Mouse (Mus musculus) heart, embryonic 14.5 days (tissue): ENCODE measurements around the gene Psg25. TPM values are rescaled to one million over a fixed set of nuclear protein-coding genes. Genes with fewer than 3 reads are reported as not detected.
"Not testable (repeated sequence)": the region's sequence is repeated elsewhere in the genome, so short reads cannot be mapped to it uniquely, and the experiment has no call there.

Source experiments
- ATAC-seq: fragments of 200-750 bp; cut with Nextera tagmentation; 2 replicates; pipeline ENCODE4 v1.8.0; 2017; ENCODE audit warnings: low read depth, moderate TSS enrichment; ENCODE audit not compliant: insufficient number of reproducible peaks, insufficient read depth, low FRiP score
- H3K27ac ChIP-seq, 2 experiments: fragments of 200-500 bp in 1 of 2; fragments of 300-500 bp in 1 of 2; sonication (generic) in 1 of 2; replicated peaks in 1 of 2; 2 replicates each; pipeline ENCODE4 v1.5.1; 2012 to 2014; ENCODE audit warnings: low read depth in 2 of 2, low read length in 2 of 2, control low read depth in 1 of 2, mild to moderate bottlenecking in 1 of 2, mixed read lengths in 1 of 2; ENCODE audit not compliant: control insufficient read depth in 1 of 2, insufficient read depth in 1 of 2
- H3K27me3 ChIP-seq: fragments of 300-500 bp; sonication (generic); 2 replicates; pipeline ENCODE4 v1.6.1; 2014; ENCODE audit warnings: mild to moderate bottlenecking, low read length, control low read depth; ENCODE audit not compliant: control insufficient read depth, insufficient read depth
- H3K36me3 ChIP-seq: fragments of 300-500 bp; sonication (generic); 2 replicates; pipeline ENCODE4 v1.6.1; 2014; ENCODE audit warnings: mild to moderate bottlenecking, control low read depth, low read length, mixed read lengths; ENCODE audit not compliant: control insufficient read depth, insufficient read depth
- H3K4me1 ChIP-seq, 2 experiments: fragments of 200-500 bp in 1 of 2; fragments of 300-500 bp in 1 of 2; sonication (generic) in 1 of 2; 2 replicates each; pipeline ENCODE4 v1.6.1; 2012 to 2014; ENCODE audit warnings: low read length in 2 of 2, control low read depth in 1 of 2, mixed read lengths in 1 of 2; ENCODE audit not compliant: control insufficient read depth in 2 of 2, insufficient read depth in 2 of 2
- H3K4me2 ChIP-seq: fragments of 300-500 bp; sonication (generic); 2 replicates; pipeline ENCODE4 v1.6.1; 2014; ENCODE audit warnings: mild to moderate bottlenecking, low read length
- H3K4me3 ChIP-seq, 2 experiments: fragments of 200-500 bp in 1 of 2; fragments of 300-500 bp in 1 of 2; sonication (generic) in 1 of 2; 2 replicates each; pipeline ENCODE4 v1.5.1; 2012 to 2014; ENCODE audit warnings: low read length in 2 of 2, mild to moderate bottlenecking in 2 of 2, control low read depth in 1 of 2, low read depth in 1 of 2, moderate library complexity in 1 of 2; ENCODE audit not compliant: control insufficient read depth in 1 of 2, insufficient read depth in 1 of 2
- H3K9ac ChIP-seq: fragments of 300-500 bp; sonication (generic); 2 replicates; pipeline ENCODE4 v1.6.1; 2014; ENCODE audit warnings: mild to moderate bottlenecking, low read length
- H3K9me3 ChIP-seq: fragments of 300-500 bp; sonication (generic); 2 replicates; pipeline ENCODE4 v1.6.1; 2016; ENCODE audit warnings: low read length, control low read depth; ENCODE audit not compliant: control insufficient read depth
- WGBS: fragments of 180-500 bp; shearing (Covaris S2); extraction: QIAGEN DNeasy Blood & Tissue Kit; methylation state at CpG from one replicate; pipeline ENCODE4 v1.1.7; 2014; 5-methylcytosine and 5-hydroxymethylcytosine counted together
- polyA plus RNA-seq: library from polyadenylated mRNA; unstranded; fragments of >200 nt; fragmentation: Nextera tagmentation; extraction: Ambion mirVana; gene quantifications from 2 replicates; pipeline ENCODE4 v1.2.1, GENCODE M21; 2014

The Psg25 gene
- not detected in 2 replicates for polyA plus RNA-seq

DNA sequence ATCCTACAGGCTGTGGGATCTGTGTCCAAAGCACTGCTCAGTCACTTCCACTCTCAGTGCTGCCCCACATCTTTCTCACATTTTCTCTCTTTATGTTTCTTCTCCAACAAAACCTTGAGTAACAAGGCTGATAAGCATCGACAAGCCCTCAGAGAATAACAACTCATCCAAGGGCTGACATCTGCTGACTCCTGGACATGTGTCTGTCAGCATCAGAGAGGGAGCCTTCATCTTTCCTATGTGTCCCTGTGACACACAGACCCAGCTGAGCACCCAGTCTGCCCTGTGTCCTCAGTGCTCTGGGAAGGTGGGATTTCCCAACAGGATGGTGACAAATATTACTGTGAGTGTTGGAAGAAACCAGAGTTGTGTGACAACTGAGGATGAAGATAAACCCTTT is at the start of gene Psg25:
Gene Psg25 (minus strand): TSS at position 101 of the 400 bp plus-strand sequence.
- no peak within 1 kb of the TSS for H3K4me3 ChIP-seq
- H3K4me2 ChIP-seq, result no peak within 1 kb of the TSS
- no peak within 1 kb of the TSS for H3K9ac ChIP-seq
- H3K27ac ChIP-seq, result no peak within 1 kb of the TSS
- H3K36me3 ChIP-seq, result no peaks in the 10 kb centered on the region
- H3K9me3 ChIP-seq, result no peaks in the 10 kb centered on the region
- WGBS, result 59% methylated on average over 1 of the region's 1 CpGs
- no peaks in the 10 kb centered on the region for H3K4me1 ChIP-seq
- ATAC-seq, result no peak
- no peaks in the 10 kb centered on the region for H3K27me3 ChIP-seq

DNA sequence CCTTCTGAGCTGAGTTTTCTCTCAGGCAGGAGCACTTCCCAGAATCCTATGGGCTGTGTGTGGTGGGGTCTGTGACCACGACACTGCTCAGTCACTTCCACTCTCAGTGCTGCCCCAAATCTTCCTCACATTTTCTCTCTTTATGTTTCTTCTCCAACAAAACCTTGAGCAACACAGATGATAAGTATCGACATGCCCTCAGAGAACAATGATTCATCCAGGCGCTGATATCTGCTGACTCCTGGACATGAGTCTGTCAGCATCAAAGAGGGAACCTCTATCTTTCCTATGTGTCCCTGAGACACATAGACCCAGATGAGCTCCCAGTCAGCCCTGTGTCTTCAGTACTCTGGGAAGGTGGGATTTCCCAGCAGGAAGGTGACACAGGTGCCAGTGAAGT is 35.1 kb upstream of the Psg25 start, which contains the start of gene Psg27:
Gene Psg27 (minus strand): TSS at position 101 of the 400 bp plus-strand sequence.
- Histone ChIP-seq H3K4me2 (no peak within 1 kb of the TSS), H3K27ac (no peak within 1 kb of the TSS), H3K4me3 (no peak within 1 kb of the TSS), H3K4me1 (no peaks in the 10 kb centered on the region), H3K9ac (no peak within 1 kb of the TSS), H3K36me3 (no peaks in the 10 kb centered on the region), H3K27me3 (no peaks in the 10 kb centered on the region), H3K9me3 (no peaks in the 10 kb centered on the region)
- 64% methylated on average over 3 of the region's 3 CpGs for WGBS
- no peak for ATAC-seq

DNA sequence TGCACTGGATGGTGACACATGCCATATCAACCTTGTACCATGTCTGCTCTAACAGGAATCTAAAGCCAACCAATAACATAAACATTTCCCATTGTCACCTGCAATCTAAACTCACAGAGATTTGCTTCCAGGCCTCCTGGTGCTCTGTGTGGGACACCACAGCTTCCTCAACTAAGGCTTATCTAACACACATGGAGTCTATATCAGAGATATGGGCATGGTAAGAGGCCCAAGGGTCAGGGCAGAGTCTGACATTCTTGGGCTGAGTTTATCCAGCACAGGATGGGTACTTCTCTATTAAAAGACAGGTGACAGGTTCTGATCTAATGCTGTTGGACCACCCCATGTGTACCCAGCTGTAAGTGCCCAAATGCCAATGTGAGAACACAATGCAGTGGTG is 27.8 kb upstream of the Psg25 start:
- no peak overlapping the region for H3K4me2 ChIP-seq
- H3K27me3 ChIP-seq, result no peaks in the 10 kb centered on the region
- no peak for ATAC-seq

DNA sequence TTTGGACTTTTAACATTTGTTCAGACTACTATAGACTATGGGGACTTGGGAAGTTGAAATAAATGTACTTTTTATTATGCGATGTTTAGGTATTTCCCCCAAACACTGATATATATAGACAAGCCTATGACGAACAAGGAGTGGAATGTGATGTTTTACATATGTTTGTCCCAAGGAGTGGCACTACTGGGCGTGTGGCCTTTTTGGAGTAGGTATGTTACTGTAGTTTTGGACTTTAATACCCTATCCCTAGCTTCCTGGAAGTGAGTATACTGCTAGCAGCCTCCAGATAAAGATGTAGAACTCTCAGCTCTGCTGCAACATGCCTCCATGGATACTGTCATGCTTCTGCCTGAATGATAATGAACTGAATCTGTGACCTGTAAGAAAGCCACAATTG is 23.7 kb upstream of the Psg25 start:
- not testable (repeated sequence) for H3K4me2 ChIP-seq, H3K27me3 ChIP-seq, H3K9me3 ChIP-seq, H3K9ac ChIP-seq, H3K4me3 ChIP-seq, ATAC-seq, H3K36me3 ChIP-seq, H3K4me1 ChIP-seq, H3K27ac ChIP-seq
- 64% methylated on average over 3 of the region's 3 CpGs for WGBS

More for the DNA sequence above, 27.8 kb upstream of the Psg25 start:
- no peaks in the 10 kb centered on the region for H3K9me3 ChIP-seq
- no peaks in the 10 kb centered on the region for H3K4me1 ChIP-seq
- H3K4me3 ChIP-seq, result no peak overlapping the region
- H3K27ac ChIP-seq, result no peak overlapping the region
- no peak overlapping the region for H3K9ac ChIP-seq
- no peaks in the 10 kb centered on the region for H3K36me3 ChIP-seq

DNA sequence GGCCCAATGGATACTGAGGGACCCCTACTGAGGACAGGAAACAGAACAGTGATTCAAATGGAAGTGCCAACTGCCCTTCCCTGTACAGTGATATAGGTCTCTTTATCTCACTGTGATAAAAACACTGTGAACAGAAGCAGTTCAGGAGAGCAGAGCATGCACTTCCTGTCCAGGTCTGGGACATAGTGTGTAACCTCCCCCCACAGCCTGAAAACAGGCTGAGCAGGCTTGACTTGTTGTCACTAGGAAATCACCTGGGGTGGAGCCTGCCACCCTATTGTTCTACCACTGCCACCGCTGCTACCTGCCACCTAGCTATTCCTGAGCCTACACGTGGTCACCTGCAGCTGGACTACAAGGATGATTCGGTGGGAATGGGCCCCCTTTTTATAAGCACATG is 1.4 kb upstream of the Psg25 start:
- Histone ChIP-seq H3K27ac (no peak overlapping the region), H3K27me3 (no peaks in the 10 kb centered on the region), H3K4me2 (no peak overlapping the region), H3K9me3 (no peaks in the 10 kb centered on the region), H3K4me3 (no peak overlapping the region), H3K36me3 (no peaks in the 10 kb centered on the region), H3K4me1 (no peaks in the 10 kb centered on the region), H3K9ac (no peak overlapping the region)
- WGBS, result 53% methylated on average over 3 of the region's 3 CpGs
- no peak for ATAC-seq

DNA sequence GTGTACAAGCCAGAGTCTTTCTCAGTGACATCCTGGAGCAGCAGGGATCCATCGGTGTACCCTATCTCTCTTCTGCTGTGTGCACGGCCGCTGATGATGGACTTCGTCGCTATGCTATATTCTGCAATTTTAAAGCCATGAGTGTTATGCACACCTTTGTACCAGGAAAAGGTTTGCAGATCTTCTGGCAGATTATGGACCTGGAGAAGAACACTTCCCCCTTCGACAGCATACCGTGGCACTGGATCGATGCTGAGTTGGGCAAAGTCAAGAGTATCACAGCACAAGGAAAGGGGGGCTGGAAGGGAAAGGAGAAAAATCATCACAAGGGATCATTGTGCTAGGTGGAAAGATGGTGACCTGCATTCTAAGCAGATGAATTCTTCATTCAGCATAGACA is 7.4 kb downstream of the Psg25 start:
- WGBS, result 87% methylated on average over 8 of the region's 8 CpGs
- Histone ChIP-seq H3K9ac (no peak overlapping the region), H3K27ac (no peak overlapping the region), H3K27me3 (no peaks in the 10 kb centered on the region), H3K36me3 (no peaks in the 10 kb centered on the region), H3K4me2 (no peak overlapping the region), H3K9me3 (no peaks in the 10 kb centered on the region), H3K4me1 (no peaks in the 10 kb centered on the region), H3K4me3 (no peak overlapping the region)
- no peak for ATAC-seq

DNA sequence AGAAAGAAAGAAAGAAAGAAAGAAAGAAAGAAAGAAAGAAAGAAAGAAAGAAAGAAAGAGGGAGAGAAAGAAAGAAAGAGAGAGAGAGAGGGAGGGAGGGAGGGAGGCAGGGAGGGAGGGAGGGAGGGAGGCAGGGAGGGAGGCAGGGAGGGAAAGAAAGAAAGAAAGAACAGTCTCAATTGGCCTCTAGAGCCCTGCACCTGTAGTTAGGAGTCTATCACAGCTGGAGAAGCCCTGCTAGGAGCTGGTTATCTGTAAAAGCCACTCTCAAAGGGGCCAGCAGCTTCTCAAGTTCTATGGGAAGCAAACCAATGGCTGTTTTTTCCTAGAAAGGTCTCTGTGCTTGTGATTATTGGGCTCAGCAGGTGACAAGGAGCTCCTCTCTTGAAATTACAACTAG is 19.2 kb downstream of the Psg25 start:
- H3K27me3 ChIP-seq, H3K4me1 ChIP-seq, ATAC-seq, H3K36me3 ChIP-seq, H3K9ac ChIP-seq, H3K9me3 ChIP-seq, H3K27ac ChIP-seq, H3K4me2 ChIP-seq, H3K4me3 ChIP-seq: not testable (repeated sequence)

DNA sequence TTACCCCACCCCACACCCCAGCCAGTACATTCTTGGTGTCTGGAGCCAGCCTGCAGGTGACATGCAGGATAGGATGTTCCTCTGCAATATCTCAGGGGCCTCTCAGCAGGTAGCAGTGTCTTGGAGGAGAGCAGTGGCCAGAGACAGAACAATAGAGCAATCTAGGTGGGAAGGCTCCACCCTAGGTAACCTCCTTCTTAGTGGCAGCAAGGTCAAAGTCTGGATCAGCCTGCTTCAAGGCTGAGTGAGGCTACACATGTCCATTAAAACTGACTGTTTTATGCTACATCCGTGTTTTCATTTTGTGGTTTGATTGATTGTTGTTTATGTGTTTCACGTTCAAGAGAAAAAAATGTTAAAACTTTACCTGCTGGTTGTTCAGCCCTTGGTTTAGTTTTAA is 19.7 kb downstream of the Psg25 start:
- not testable (repeated sequence) for H3K4me1 ChIP-seq, H3K27ac ChIP-seq, ATAC-seq, H3K9me3 ChIP-seq, H3K4me3 ChIP-seq, H3K9ac ChIP-seq, H3K27me3 ChIP-seq, H3K36me3 ChIP-seq, H3K4me2 ChIP-seq
- WGBS, result 51% methylated on average over 2 of the region's 2 CpGs
